Mouse (Mus musculus) gastrocnemius, adult 2 months (tissue): ENCODE results near the gene Thsd7b. TPM values are rescaled to one million over a fixed set of nuclear protein-coding genes. Genes with fewer than 3 reads are reported as not detected.
"Not testable (repeated sequence)": the region's sequence is repeated elsewhere in the genome, so short reads cannot be mapped to it uniquely, and the experiment has no call there.

Source experiments
- DNase-seq: peaks from one replicate; pipeline ENCODE4 v3.0.0; 2022
- H3K27ac ChIP-seq: fragments of 200-600 bp; 2 replicates; pipeline ENCODE4 v1.8.1; 2022; ENCODE audit warnings: mild to moderate bottlenecking
- H3K4me3 ChIP-seq: fragments of 200-600 bp; 2 replicates; pipeline ENCODE4 v1.8.1; 2022; ENCODE audit warnings: mild to moderate bottlenecking, moderate library complexity
- CTCF ChIP-seq: fragments of 200-600 bp; IDR thresholded peaks from 2 replicates; pipeline ENCODE4 v1.8.1; 2022; ENCODE audit warnings: antibody characterized with exemption, mild to moderate bottlenecking, moderate library complexity
- intact Hi-C: fragments of 180-260 bp; cut with DNase I; formaldehyde crosslinking; loops from one replicate; pipeline ENCODE4 v1.15.1; 2025
- total RNA-seq, 2 experiments: library from RNA; stranded (reverse); gene quantifications; 2 replicates each; pipeline ENCODE4 v1.2.3; 2021

The Thsd7b gene
- total RNA-seq, 2 experiments from 2014 or later = 0.26 to 0.53 TPM

DNA sequence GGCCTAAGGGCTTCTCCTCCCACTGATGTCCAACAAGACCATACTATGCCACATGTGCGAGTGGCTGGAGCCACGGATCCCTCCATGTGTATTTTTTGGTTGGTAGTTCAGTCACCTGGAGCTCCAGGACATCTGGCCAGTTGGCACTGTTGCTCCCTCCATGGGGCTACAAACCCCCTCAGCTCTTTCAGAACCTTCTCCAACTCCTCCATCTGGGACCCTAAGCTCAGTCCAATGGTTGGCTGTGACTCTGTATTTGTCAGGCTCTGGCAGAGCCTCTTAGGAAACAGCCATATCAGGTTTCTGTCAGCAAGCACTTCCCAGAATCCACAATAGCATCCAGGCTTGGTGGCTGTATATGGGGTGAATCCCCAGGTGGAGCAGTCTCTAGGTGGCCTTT lies 690.1 kb downstream of the Thsd7b start:
- H3K4me3 ChIP-seq = no peak overlapping the region
- DNase-seq = no peak
- intact Hi-C loops = no loop called here
- TF ChIP-seq CTCF = no peak
- no peak overlapping the region for H3K27ac ChIP-seq

DNA sequence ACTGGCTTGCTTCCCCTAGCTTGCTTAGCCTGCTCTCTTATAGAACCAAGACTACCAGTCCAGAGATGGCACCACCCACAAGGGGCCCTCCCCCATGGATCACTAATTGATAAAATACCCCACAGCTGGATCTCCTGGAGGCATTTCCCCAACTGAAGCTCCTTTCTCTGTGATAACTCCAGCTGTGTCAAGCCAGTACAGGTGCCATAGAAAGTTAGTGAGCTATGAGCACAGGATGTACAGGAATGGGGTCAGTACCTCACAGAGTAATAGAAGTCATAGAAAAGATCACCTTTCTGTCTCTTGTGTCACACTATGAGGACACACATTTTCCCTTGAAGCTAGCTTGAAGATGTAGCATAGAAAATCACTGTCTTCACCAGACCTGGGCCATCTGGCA lies 716.1 kb downstream of the Thsd7b start:
- H3K27ac ChIP-seq, intact Hi-C loops, DNase-seq: not testable (repeated sequence)

DNA sequence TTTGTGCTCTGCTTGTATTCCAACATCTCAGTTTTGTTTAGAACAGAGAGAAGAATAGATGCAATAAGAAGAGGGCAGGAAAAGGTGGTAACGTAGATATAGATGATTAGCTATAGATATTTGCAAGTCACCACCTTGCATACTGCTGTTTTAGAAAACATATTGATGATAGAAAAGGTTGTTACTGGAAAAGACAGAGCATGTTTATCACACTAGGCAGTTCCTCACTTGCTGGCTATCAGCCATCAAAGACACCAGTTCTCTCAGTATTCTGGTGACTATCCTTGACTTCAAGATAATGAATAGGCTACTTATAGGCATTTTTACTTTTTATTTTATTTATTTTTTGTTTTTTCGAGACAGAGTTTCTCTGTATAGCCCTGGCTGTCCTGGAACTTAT lies 717.7 kb downstream of the Thsd7b start:
- no peak overlapping the region for H3K4me3 ChIP-seq
- intact Hi-C loops = no loop called here
- TF ChIP-seq CTCF = no peak
- no peak overlapping the region for H3K27ac ChIP-seq
- no peak for DNase-seq

More for the DNA sequence above, 716.1 kb downstream of the Thsd7b start:
- not testable (repeated sequence) for H3K4me3 ChIP-seq

DNA sequence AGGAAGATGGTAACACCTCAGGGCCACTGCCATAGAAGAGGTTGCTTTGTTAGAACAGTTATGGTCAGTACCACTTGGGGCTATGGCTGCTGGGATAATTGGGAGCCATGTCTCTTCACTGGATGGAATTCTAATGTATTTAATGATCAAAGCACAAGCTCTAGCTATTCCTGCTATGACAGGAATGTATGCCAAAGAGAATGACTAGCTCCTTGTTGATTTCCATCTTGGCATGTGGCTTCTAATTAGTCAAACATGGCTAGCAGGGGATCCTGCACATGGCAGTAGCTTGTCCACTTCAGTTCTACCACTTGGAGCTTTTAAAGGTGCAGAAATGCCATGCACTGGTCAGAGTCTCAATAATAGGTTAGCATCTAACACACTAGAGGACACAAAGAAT lies 781.9 kb downstream of the Thsd7b start:
- Histone ChIP-seq H3K4me3 (no peak overlapping the region), H3K27ac (no peak overlapping the region)
- TF ChIP-seq CTCF = no peak
- intact Hi-C loops = no loop called here
- DNase-seq = no peak

DNA sequence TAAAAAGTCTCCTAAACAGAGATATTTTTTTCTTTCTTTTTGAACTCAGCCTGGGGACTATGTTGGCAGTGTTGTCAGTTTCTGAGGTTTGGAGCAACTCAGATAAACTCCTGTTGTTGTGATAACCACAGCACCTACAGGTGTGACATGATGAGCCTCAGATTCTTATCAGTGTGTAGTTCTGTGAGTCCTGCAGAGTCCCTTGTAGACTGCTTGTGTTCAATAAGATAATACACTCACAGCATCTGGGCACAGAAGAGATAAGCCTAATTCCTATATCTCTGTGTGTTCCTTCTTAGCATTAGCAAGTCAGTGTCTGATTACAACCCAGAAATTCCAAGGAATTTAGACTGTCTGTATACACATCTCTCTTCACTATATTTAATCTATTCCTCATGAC lies 789.0 kb downstream of the Thsd7b start:
- intact Hi-C loops = no loop called here
- Histone ChIP-seq H3K27ac (no peak overlapping the region), H3K4me3 (no peak overlapping the region)
- TF ChIP-seq CTCF = no peak
- no peak for DNase-seq

DNA sequence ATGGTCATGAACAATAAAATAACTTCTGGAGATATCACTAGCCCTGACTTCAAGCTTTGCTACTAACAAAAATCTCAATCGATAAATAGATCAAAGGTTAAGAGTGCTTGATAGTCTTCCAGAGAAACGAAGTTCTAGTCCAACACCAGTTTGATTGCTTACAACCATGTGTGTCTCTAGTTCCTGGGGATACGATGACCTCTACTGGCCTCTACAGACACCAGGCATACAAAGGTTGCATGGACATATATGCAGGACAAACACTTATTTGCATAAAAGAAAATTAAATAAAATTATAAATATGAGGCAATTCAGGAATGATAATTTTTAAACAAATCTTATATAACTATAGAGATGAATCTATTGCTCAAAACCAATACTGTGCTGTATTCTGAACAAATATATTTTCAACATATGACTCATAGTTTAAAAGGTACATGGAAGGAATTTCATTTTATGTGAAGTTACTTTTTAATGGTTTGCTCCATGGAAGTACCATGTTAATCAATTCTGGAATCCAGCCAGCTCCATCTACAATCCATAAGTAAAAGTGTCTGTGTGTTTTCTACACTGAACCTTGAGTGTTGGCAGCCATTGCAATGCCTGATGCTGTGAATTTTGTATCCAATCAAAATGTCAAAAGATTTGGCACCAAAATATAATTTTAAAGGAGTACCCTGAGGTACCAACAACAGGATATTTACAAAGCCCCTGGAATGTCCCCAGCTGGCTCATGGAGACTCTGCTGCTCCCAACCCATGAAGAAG lies 793.3 kb downstream of the Thsd7b start:
- intact Hi-C loops = no loop called here
- H3K4me3 ChIP-seq = no peak overlapping the region
- no peak for DNase-seq
- no peak overlapping the region for H3K27ac ChIP-seq
- peak; percentile 38 for TF ChIP-seq CTCF

DNA sequence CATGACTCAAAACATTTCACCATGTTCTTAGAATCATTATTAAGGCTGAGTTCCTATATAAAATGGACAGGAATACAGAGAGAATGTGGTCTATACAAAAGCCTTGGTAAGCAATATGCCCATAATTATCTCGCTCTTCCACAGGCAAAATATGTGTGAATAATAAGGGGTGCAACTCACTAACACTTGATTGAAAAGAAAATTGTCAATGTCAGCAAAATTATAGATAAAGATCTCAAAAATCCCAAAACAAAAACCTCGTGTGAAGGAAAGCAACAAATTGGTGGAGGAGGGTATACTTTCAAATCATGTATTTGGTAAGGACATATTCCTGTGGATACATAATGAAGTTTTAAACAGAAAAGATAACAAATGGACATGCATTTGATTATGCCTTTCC lies 810.7 kb downstream of the Thsd7b start:
- no peak overlapping the region for H3K27ac ChIP-seq
- intact Hi-C loops = no loop called here
- TF ChIP-seq CTCF = no peak
- H3K4me3 ChIP-seq = no peak overlapping the region
- no peak for DNase-seq

DNA sequence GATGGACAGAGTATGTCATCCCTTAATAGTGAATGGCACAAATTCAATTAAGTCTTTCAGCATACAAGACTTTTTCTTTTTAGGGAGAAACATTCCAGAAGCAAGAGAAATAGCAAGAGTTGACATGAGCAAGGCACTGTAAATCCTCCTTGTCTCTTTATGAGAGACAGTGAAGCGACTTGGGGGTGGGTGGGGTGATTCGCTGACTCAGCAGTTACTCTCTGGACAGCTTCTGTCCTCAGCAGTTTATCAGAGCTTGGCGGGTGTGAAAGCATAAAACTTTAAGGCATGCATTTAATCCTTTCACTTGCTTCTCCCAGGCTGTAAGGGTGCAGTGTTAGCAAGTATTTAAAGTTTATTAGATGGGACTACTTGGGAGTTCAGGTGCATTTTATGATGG lies 812.1 kb downstream of the Thsd7b start:
- no peak for TF ChIP-seq CTCF
- intact Hi-C loops = no loop called here
- Histone ChIP-seq H3K4me3 (no peak overlapping the region), H3K27ac (no peak overlapping the region)
- DNase-seq = no peak

DNA sequence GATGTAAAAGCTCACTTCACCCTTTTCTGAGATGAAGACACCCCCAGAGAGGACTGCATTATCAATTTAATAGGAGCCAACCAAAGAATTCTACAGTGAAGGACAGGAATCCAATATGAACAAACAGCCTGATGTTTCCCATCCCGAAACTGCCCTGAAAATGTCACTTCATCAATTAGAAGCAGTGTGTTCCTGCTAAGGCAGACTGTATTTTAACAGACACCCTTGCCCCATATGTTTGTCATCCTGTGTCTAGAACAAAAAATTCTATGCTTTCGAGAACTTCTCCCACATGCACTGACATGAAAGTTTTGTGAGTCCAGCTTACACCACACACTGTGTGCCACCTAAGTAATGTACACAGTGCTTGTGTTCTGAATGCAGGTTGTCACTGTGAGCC lies 812.8 kb downstream of the Thsd7b start:
- intact Hi-C loops = no loop called here
- Histone ChIP-seq H3K4me3 (no peak overlapping the region), H3K27ac (no peak overlapping the region)
- no peak for TF ChIP-seq CTCF
- DNase-seq = no peak

DNA sequence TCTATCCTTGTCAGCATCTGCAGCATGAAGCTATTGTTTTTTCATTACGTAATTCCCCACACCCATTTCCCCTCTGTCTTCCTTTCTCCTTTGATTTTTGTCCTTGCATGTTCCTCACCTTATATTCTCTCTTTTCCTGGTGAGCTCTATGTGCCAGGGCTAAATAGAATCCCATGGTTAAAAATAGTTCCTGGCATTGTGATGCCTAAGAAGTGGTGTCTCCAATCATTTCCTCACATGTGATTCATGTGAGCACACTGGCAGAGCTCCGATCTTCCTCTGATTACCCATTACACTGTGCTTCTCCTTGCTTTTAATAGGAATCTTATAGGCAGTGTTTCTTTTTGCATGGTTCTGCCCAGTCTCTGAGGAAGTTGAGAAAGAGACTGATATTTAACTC lies 826.1 kb downstream of the Thsd7b start:
- DNase-seq = no peak
- intact Hi-C loops = no loop called here
- Histone ChIP-seq H3K4me3 (no peak overlapping the region), H3K27ac (no peak overlapping the region)
- no peak for TF ChIP-seq CTCF

DNA sequence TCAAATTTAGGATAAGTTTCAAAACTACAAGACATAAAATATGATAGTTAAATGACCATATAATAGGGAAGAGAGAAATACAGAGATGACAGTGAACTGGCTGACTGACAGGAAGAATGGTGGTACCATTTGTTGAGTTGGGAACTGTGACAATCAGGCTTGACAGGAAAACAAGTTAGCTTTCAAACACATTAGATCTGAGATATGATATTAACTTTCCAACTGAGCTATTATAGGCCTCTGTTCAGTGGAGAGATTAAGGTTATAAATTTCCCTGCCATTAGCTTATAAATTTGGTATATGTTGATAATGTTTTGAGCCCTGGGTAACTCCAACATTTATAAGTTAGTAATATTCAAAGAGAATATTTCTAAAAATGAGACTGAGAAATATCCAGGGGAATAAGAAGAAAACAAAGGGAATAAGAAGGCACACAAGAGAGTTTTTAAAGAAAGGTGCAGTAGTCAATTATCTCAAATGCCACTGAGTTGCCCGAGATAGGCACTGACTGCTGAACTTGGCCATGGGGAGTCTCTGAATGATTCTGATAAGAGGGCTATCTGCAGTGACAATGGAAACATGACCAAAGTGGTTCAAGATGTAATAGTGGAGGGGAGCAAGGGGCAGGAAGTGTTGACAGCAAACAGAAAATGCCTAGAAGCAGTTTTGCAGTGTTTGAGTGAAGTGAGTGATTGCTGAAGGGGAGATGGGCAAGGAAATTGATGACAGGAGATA lies 839.6 kb downstream of the Thsd7b start:
- Histone ChIP-seq H3K27ac (no peak overlapping the region), H3K4me3 (no peak overlapping the region)
- intact Hi-C loops = no loop called here
- no peak for DNase-seq
- no peak for TF ChIP-seq CTCF

DNA sequence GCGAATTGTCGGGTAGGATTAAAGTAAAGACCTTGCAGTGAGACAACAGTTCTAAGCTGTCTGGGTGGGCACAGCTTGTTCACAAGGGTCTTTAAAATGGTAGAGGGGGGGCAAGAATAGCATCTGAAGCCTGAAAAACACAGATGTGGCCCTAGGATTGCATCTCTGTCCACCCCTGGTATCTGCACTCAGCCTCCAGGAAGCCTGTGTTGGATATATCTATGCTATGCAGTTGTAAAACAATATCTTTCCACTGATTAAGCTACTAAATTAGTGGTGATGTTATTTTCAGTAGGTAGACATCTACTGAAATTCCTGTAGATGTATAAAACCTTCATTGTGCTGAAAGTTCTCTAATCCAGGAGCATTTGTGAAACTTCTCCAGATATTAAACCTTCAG lies 840.4 kb downstream of the Thsd7b start:
- DNase-seq = no peak
- H3K27ac ChIP-seq = no peak overlapping the region
- H3K4me3 ChIP-seq = no peak overlapping the region
- intact Hi-C loops = no loop called here
- no peak for TF ChIP-seq CTCF

DNA sequence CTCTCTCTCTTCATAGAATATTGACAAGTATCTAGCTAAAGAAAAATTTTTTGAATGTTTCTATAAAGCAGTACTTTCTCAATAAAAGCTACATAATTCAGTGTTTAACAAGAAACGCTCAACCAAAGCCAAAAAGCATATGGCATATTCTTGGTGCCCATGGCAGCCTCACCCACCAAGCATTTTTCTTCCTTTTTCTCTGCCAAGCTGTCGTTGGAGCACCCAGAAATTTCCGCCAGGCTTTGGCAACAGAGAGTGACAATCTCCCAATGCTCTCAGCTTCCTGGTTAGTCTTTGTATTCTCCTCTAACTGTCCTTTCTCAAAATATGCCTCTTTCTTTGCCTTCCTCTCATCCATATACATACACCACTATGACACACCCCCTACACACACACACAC lies 857.8 kb downstream of the Thsd7b start:
- intact Hi-C loops = no loop called here
- TF ChIP-seq CTCF = no peak
- H3K27ac ChIP-seq = no peak overlapping the region
- H3K4me3 ChIP-seq = no peak overlapping the region
- no peak for DNase-seq

DNA sequence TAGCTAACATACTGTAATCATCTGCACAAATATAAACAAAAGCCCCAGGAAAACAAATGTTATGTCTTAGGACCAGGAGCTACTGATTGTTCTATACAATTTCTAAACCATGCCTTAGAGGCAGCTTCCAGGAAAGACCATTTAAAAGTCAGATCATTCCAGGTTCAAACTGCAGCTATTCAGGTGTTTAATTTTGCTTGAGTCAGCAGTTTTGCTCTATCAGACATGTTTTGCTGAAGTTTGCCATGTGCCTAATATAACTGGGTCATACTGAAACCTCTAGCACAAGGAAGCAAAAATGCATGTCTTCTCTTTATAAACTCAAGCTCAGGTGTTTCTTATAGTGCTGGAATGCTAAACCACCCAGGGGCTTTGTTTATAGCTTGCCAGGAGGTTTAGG lies 893.1 kb downstream of the Thsd7b start:
- no peak for DNase-seq
- no peak for TF ChIP-seq CTCF
- Histone ChIP-seq H3K27ac (no peak overlapping the region), H3K4me3 (no peak overlapping the region)
- intact Hi-C loops = loop anchor here (5.0 kb wide), 1 partner anchor 206 kb away; no protein-coding TSS in a partner anchor
